Mouse (Mus musculus) liver, embryonic 11.5 days (tissue): ENCODE measurements around the gene Efna3. TPM values are rescaled to one million over a fixed set of nuclear protein-coding genes. Genes with fewer than 3 reads are reported as not detected.
A peak's percentile ranks its signal among the peaks of the same experiment; 100 is the strongest.

Experiments used
- ATAC-seq: fragments of 200-750 bp; cut with Nextera tagmentation; replicated peaks from 2 replicates; pipeline ENCODE4 v1.8.0; 2017; ENCODE audit warnings: moderate number of reproducible peaks, mild to moderate bottlenecking, moderate TSS enrichment, moderate library complexity; ENCODE audit not compliant: low FRiP score
- DNase-seq: peaks from one replicate; pipeline ENCODE4 v3.0.0-alpha.2; 2017; ENCODE audit warnings: low spot score
- H3K27ac ChIP-seq: fragments of 300-500 bp; sonication (generic); 2 replicates; pipeline ENCODE4 v1.5.1; 2014; ENCODE audit warnings: mild to moderate bottlenecking, low read depth, low read length, control low read depth
- H3K27me3 ChIP-seq: fragments of 300-500 bp; sonication (generic); replicated peaks from 2 replicates; pipeline ENCODE4 v1.6.1; 2014; ENCODE audit warnings: low read length, mixed read lengths; ENCODE audit not compliant: control insufficient read depth, insufficient read depth
- H3K36me3 ChIP-seq: fragments of 300-500 bp; sonication (generic); 2 replicates; pipeline ENCODE4 v1.6.1; 2014; ENCODE audit warnings: mild to moderate bottlenecking, low read length, moderate library complexity, mixed read lengths; ENCODE audit not compliant: control insufficient read depth, insufficient read depth
- H3K4me1 ChIP-seq: fragments of 300-500 bp; sonication (generic); replicated peaks from 2 replicates; pipeline ENCODE4 v1.6.1; 2014; ENCODE audit warnings: low read length, mixed read lengths; ENCODE audit not compliant: control insufficient read depth, insufficient read depth
- H3K4me2 ChIP-seq: fragments of 300-500 bp; sonication (generic); 2 replicates; pipeline ENCODE4 v1.6.1; 2014; ENCODE audit warnings: mild to moderate bottlenecking, control low read depth, moderate library complexity
- H3K4me3 ChIP-seq: fragments of 300-500 bp; sonication (generic); 2 replicates; pipeline ENCODE4 v1.5.1; 2014; ENCODE audit warnings: low read depth, low read length, control low read depth
- H3K9ac ChIP-seq: fragments of 300-500 bp; sonication (generic); 2 replicates; pipeline ENCODE4 v1.6.1; 2014; ENCODE audit warnings: low read depth, low read length, control low read depth
- H3K9me3 ChIP-seq: fragments of 300-500 bp; sonication (generic); 2 replicates; pipeline ENCODE4 v1.6.1; 2016; ENCODE audit warnings: low read length, inconsistent platforms, mixed read lengths; ENCODE audit not compliant: control insufficient read depth
- WGBS: fragments of 180-500 bp; shearing (Covaris S2); extraction: QIAGEN DNeasy Blood & Tissue Kit; methylation state at CpG from one replicate; pipeline ENCODE4 v1.1.7; 2014; 5-methylcytosine and 5-hydroxymethylcytosine counted together
- polyA plus RNA-seq: library from polyadenylated mRNA; unstranded; fragments of >200 nt; fragmentation: Nextera tagmentation; extraction: Ambion mirVana; gene quantifications from 2 replicates; pipeline ENCODE4 v1.2.1, GENCODE M21; 2014

Gene Efna3
- polyA plus RNA-seq, 1 experiment from 2014 or later = 3.9 TPM

GRCm38 (mm10) chr3:89321183-89322130 lies 1.3 kb downstream of the Efna3 start:
- Histone ChIP-seq H3K4me2 (peak overlapping the region; percentile 89), H3K4me1 (peaks cover 32% of the 10 kb centered on the region), H3K36me3 (no peaks in the 10 kb centered on the region), H3K4me3 (peak overlapping the region; percentile 63), H3K9ac (no peak overlapping the region), H3K27ac (no peak overlapping the region), H3K27me3 (peaks cover 76% of the 10 kb centered on the region), H3K9me3 (no peaks in the 10 kb centered on the region)
- ATAC-seq = no peak
- no peak for DNase-seq
- under 1% methylated on average over 65 of the region's 66 CpGs for WGBS

- no peak for ATAC-seq
- Histone ChIP-seq H3K36me3 (no peaks in the 10 kb centered on the region), H3K4me1 (peaks cover 38% of the 10 kb centered on the region), H3K27me3 (peaks cover 84% of the 10 kb centered on the region), H3K4me2 (peak overlapping the region; percentile 89), H3K9me3 (no peaks in the 10 kb centered on the region), H3K27ac (no peak overlapping the region), H3K4me3 (peak overlapping the region; percentile 63), H3K9ac (no peak overlapping the region)
- peak; percentile 56 for DNase-seq
- 2% methylated on average over 40 of the region's 41 CpGs for WGBS
Measured at GRCm38 (mm10) chr3:89320581-89321182, 2.1 kb downstream of the Efna3 start.

GRCm38 (mm10) chr3:89319591-89320350 lies 3.0 kb downstream of the Efna3 start:
- no peak overlapping the region for H3K27ac ChIP-seq
- DNase-seq (no peak), ATAC-seq (no peak)
- H3K4me3 ChIP-seq = peak overlapping the region; percentile 63
- no peak overlapping the region for H3K9ac ChIP-seq
- H3K4me2 ChIP-seq = peak overlapping the region; percentile 89
- WGBS = 3% methylated on average over 52 of the region's 58 CpGs
- no peaks in the 10 kb centered on the region for H3K36me3 ChIP-seq
- H3K4me1 ChIP-seq = peaks cover 43% of the 10 kb centered on the region
- H3K27me3 ChIP-seq = peaks cover 85% of the 10 kb centered on the region
- H3K9me3 ChIP-seq = no peaks in the 10 kb centered on the region

- peaks cover 83% of the 10 kb centered on the region for H3K27me3 ChIP-seq
- DNase-seq (no peak), ATAC-seq (no peak)
- peak overlapping the region; percentile 63 for H3K4me3 ChIP-seq
- no peak overlapping the region for H3K9ac ChIP-seq
- H3K27ac ChIP-seq = no peak overlapping the region
- WGBS = 19% methylated on average over 21 of the region's 21 CpGs
- H3K4me2 ChIP-seq = peak overlapping the region; percentile 89
- peaks cover 43% of the 10 kb centered on the region for H3K4me1 ChIP-seq
- H3K36me3 ChIP-seq = no peaks in the 10 kb centered on the region
- H3K9me3 ChIP-seq = no peaks in the 10 kb centered on the region
Measured at GRCm38 (mm10) chr3:89318971-89319590, 3.7 kb downstream of the Efna3 start.

GRCm38 (mm10) chr3:89318316-89318715 lies 4.4 kb downstream of the Efna3 start:
- Histone ChIP-seq H3K9ac (no peak overlapping the region), H3K27me3 (peaks cover 75% of the 10 kb centered on the region), H3K4me3 (no peak overlapping the region), H3K9me3 (no peaks in the 10 kb centered on the region), H3K4me2 (no peak overlapping the region), H3K4me1 (peaks cover 43% of the 10 kb centered on the region), H3K27ac (no peak overlapping the region), H3K36me3 (no peaks in the 10 kb centered on the region)
- DNase-seq = no peak
- 69% methylated on average over 8 of the region's 8 CpGs for WGBS
- ATAC-seq = no peak

GRCm38 (mm10) chr3:89317246-89317645 lies 5.5 kb downstream of the Efna3 start:
- H3K4me3 ChIP-seq = no peak overlapping the region

GRCm38 (mm10) chr3:89316833-89317232 lies 5.9 kb downstream of the Efna3 start:
- DNase-seq = peak; percentile 66
- no peak overlapping the region for H3K9ac ChIP-seq
- H3K27ac ChIP-seq = no peak overlapping the region
- no peaks in the 10 kb centered on the region for H3K9me3 ChIP-seq
- peak; percentile 42; the same call in 1 of the 2 replicates for ATAC-seq
- no peak overlapping the region for H3K4me3 ChIP-seq
- WGBS = 5% methylated on average over 4 of the region's 4 CpGs
- peaks cover 34% of the 10 kb centered on the region for H3K4me1 ChIP-seq
- 0 out of 2 replicates have a peak overlapping the region, but pooled peaks have one; percentile 11 for H3K4me2 ChIP-seq
- no peaks in the 10 kb centered on the region for H3K36me3 ChIP-seq
- peaks cover 60% of the 10 kb centered on the region for H3K27me3 ChIP-seq

More at GRCm38 (mm10) chr3:89317246-89317645, 5.5 kb downstream of the Efna3 start:
- no peak for ATAC-seq
- 57% methylated on average over 6 of the region's 6 CpGs for WGBS
- H3K36me3 ChIP-seq = no peaks in the 10 kb centered on the region
- no peaks in the 10 kb centered on the region for H3K9me3 ChIP-seq
- H3K9ac ChIP-seq = no peak overlapping the region
- peaks cover 65% of the 10 kb centered on the region for H3K27me3 ChIP-seq
- no peak overlapping the region for H3K27ac ChIP-seq
- H3K4me1 ChIP-seq = peaks cover 38% of the 10 kb centered on the region
- no peak for DNase-seq
- no peak overlapping the region for H3K4me2 ChIP-seq
